Mouse (Mus musculus) retina, embryonic 14.5 days (tissue): ENCODE measurements at regions not wholly inside any gene's neighbourhood (a gene's known extent, or its start where the extent isn't known, plus 50 kb on each side); places are given as distances from the start of the nearest gene placed in this dataset.

Experiments
- DNase-seq: peaks from one replicate; pipeline ENCODE4 v3.0.0-alpha.2; 2015; ENCODE audit warnings: low spot score

- no peak for DNase-seq
Observed at GRCm38 (mm10) chr4:82089657-82090056, 615.9 kb downstream of the Nfib start.

- no peak for DNase-seq
Observed at GRCm38 (mm10) chr4:82083519-82083918, 622.0 kb downstream of the Nfib start.

GRCm38 (mm10) chr4:82068050-82068449, 625.4 kb upstream of the Mpdz start:
- DNase-seq = no peak

DNA sequence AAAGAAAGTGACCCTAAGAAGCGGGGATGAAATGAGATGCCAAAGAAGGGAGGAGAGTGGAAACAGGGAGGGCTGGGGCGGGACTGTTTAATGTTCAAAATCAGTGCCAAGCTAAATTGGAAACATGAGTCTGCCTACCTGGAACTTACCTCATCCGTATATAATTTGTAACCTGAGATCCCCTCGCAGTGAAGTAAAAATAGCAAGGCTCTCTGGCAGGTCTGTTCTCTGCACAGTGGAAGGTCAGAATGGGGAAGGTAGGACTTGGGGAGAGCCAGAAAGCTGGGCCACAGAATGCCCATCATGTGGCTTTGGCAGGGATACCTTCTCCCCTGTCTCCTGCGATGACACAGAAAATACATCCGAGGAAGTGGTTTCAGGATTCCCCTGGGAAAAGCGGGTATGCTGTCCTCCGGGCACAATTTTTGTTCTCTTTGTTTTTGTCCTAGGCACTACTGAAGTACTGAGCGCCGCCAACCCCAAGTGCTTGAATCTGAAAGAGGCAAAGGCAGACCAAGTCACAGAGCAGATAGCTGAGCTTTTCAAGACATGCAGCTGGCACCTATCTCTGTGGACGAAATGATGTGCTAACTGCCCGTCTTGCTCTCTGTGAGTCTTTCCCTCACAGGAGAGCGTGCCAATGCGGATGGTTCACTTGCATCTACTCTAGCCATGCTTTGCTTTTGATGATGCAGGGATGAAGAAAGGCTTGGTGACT, 623.2 kb upstream of the Mpdz start:
- no peak for DNase-seq

- DNase-seq = no peak
Observed at GRCm38 (mm10) chr4:82062726-82063125, 620.1 kb upstream of the Mpdz start.

DNA sequence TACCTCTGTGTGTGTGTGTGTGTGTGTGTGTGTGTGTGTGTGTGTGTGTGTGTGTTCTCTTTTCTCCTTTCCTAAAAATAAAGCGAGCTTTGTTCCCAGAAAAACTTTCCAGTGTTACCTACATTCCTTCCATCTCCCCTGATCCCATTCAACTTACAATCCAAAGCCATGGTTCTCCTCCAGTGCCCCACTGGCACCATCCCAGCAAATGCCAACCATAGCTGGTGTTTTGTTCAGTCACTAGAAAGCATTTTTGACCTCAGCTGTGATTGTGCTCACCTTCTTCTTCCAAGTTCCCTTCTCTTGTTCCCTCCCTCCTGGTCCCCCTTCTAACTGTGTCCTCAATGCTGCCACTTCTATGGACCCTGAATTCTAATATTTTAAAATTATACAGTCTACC, 614.1 kb upstream of the Mpdz start:
- DNase-seq = no peak

DNA sequence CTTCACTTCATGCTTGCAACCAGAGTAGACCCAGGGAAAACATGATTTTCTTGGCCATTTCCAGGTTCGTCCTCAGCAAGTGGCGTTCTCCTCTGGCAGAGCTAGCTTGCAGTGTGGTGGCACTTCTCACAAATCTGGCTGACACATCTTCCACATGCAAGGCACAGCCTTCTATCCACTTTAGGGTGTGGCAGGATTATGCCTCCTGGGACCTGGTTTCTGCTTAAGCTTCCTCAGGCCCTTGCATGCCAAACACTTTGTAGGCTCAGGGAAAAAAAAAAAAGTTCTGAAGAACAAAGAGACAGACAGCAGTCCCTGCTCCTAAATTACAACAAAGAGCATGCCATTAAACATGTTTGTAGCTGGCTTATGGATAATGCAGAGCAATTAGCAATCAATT, 605.6 kb upstream of the Mpdz start:
- no peak for DNase-seq

DNA sequence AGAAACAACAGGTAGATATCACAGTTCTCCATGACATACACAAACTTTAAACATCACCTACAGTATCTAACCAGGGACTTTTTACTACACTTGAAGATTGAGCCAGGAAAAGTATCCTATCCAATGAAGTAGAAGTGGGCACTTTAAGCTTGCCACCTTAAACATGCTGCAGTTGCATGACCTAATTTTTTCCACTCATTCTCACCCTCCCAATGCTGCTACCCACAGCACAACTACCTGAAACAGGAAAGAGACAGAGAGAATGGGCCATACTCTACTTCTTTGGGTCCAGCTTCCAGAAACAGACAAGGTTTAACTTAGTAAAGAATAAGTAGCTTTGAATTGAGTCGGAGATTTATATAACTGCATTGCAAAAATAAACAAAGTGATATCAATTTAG, 594.9 kb upstream of the Mpdz start:
- DNase-seq = no peak

GRCm38 (mm10) chr4:82035074-82035703, 592.6 kb upstream of the Mpdz start:
- DNase-seq = no peak

- DNase-seq = no peak
Observed at GRCm38 (mm10) chr4:82029237-82029636, 586.6 kb upstream of the Mpdz start.

DNA sequence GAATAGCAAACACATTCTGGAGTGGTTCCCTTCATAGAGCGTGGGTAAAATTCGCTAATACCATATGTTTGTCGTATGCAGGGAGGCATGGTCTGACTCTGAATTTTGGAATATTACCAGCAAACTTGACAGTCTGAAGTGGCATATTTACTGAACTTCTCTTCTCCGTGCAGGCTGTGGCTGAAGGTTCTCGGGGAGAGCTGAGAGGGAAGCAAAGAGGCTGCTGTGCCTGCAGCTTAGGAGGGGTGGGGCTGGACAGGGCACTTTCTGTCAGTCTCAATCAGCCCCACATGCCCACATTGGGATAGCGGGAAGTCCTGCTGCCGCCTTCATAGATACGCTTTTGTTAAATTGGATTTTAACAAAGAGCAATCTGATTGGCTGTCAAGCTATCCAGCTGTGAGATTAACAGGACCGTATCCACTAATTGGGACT, 584.8 kb upstream of the Mpdz start:
- peak; percentile 84 for DNase-seq

- DNase-seq = no peak
Observed at GRCm38 (mm10) chr4:82001406-82001732, 558.8 kb upstream of the Mpdz start.

DNA sequence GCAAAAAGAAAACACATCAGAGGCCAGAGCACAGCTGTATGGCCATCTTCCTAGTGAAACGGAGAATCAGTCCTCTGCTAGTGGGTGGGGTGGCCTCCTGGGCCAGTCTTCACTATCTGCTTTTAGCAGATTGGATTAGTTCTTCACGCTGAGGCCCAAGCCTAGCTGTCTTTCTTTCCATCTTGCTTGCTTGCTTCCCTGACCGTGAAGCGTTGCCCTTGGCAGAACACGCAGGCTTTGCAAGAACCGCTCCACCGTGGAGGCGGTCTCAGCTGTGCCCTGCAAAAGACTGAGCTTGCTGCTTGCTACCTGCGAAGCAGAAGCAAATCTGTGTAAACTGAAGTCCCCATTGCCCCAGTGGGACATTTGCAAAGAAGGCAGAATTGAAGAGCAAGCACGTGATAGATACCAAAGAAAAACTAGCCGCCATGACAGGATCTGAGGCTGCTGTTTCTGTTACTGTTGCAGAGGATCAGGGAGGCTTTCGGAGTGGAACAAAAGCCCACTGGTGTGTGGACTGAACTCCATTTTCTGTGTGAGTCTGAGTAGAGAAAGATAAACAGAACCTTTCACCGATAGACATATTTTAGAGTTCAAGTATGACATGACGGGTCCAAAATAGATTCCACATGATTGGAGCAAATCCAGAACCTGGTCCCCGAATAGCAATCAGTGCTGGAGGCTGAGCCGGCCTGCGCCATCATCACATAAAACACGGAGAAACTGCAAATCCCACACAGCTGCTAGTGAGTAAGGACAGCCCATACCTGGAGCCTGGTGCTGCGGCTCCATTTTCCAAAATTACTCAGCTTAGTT, 558.2 kb upstream of the Mpdz start:
- DNase-seq = no peak

- peak; percentile 53 for DNase-seq
Observed at GRCm38 (mm10) chr4:81999654-82000314, 557.2 kb upstream of the Mpdz start.

GRCm38 (mm10) chr4:81999093-81999492, 556.5 kb upstream of the Mpdz start:
- no peak for DNase-seq

DNA sequence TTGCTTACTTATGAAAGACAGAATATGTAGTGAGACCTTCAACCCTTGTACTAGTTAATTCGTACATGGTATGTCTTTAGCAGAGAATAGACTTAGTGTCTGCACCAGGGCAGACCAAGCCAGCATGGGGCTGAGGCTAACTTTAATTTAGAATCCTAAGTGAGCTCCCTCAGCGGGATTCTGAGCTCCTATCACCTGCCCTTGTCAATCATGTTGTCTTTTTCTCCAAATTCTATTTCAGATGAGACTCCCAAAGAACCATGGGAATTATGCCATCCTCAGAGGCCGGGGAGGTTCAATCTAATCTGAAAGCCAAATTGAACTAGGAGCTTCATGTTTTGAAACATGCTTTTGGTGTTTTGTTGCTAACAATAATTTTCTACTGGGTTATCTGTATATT, 553.8 kb upstream of the Mpdz start:
- DNase-seq = no peak

DNA sequence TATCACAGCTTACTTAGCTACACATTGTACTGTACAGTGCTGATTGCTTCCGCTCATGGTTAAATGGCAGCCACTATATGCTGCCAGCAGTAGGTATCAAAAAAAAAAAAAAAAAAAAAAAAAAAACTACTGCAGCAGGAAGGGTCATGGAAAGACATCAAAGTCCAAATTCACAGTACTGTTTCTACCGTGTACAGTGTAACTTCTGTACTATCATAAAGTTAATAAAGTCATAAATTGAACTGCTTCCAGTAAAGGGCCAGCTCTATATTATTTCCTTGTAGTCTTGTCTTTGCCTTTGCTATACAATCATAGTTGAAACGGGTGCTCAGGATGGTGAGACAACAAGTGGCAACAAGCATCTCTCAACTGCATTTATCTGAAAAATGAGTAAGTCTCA, 552.6 kb upstream of the Mpdz start:
- no peak for DNase-seq

DNA sequence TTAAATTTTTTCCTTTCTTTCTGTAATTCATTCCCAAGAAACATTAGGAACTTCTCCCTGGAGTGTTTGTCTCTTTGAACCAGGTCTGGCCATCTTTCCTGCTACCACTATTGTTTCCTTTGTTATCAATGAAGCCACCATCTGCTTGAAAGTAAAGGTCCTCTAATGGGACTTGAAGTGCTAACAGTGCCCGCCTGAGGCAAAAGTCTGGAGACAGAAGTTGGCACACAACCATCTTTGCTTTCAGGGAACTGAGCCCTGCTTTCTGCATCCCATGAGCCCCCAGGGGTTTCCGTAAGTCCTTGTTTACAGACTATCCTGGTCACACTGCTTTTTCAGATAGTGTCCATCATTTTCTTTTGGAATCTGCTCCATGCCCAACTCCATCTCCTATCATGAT, 546.2 kb upstream of the Mpdz start:
- DNase-seq = no peak

DNA sequence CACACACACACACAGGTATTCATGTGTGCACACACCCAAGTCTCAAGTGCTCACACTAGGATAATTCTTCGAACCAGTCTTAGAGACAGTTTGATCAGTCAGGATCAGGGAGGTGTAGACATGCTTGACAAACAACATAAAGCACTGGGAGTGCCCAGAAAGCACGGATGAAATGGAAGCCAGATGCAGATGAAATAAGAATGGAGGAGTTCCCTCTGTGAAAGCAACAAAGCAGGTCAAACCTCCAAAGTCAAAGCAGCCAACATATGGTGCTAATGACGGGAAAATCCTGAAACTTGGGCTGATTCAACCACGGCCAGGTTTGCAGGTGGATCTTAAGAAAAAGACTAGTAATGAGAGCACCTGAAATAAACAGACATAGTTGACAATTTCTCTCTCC, 544.0 kb upstream of the Mpdz start:
- DNase-seq = no peak

- DNase-seq = no peak
Observed at GRCm38 (mm10) chr4:81981811-81982210, 539.2 kb upstream of the Mpdz start.

- DNase-seq = no peak
Observed at GRCm38 (mm10) chr4:81970472-81970871, 527.9 kb upstream of the Mpdz start.

DNA sequence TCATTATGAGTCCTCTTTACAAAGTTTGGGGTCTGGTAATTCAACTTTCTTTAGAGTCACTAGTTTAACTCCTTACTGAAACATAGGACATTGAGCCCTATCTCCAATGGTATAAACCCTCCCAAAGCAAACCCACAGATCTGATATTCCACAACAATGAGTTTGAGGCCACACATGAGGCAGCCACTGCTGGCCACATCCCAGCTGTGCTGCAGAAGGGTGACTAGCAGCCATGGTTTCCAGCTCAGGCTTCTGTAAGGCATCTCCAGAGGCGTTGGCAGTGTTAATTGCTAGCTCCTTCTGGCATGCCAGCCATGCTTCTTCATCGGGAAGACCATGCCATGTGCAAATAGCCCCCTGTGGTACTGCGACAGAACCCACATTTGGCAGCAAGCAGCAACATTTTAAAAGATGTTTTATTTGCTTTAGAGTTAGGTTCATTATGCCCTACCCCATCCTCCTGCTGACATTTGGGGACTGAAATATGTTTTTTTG, 527.1 kb upstream of the Mpdz start:
- no peak for DNase-seq
